Mouse (Mus musculus): ENCODE data around the gene Prune2. TPM values are rescaled to one million over a fixed set of nuclear protein-coding genes. Genes with fewer than 3 reads are reported as not detected.

Gene Prune2
- total RNA-seq, 2 experiments from 2014 or later, result 10.5 to 13.5 TPM

- DNase-seq (ENCODE audit: low spot score), result peak; percentile 48
Measured at GRCm38 (mm10) chr19:16997915-16998314, 42.0 kb downstream of the Prune2 start.

- no peak for DNase-seq (ENCODE audit: low spot score)
Measured at GRCm38 (mm10) chr19:17006220-17006907, 50.4 kb downstream of the Prune2 start.

- peak; percentile 30 for DNase-seq (ENCODE audit: low spot score)
Measured at GRCm38 (mm10) chr19:17011261-17011995, 55.5 kb downstream of the Prune2 start.

GRCm38 (mm10) chr19:17013085-17013484, 57.2 kb downstream of the Prune2 start:
- no peak for DNase-seq (ENCODE audit: low spot score)

GRCm38 (mm10) chr19:17014337-17015124, 58.6 kb downstream of the Prune2 start:
- DNase-seq (ENCODE audit: low spot score), result no peak

GRCm38 (mm10) chr19:17024748-17025147, 68.8 kb downstream of the Prune2 start:
- DNase-seq (ENCODE audit: low spot score), result no peak

DNA sequence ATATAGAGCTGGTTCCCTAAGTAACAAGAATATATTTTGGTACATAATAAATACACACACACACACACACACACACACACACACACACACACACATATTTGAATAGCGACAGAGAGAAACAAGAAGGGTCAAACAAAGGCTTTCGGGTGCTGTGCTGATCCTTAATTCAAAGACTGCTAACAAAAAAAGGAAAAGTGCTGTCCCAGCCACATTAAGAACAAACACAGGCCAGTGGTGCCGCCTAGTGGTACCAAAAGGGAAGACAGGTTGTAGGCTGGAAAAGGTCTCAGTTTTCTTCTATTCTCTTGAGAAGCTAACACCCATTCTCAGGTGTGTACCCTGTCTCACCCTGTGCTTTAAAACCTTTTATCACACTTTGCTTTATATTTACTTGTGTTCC, 74.4 kb downstream of the Prune2 start:
- peak; percentile 37 for DNase-seq (ENCODE audit: low spot score)

DNA sequence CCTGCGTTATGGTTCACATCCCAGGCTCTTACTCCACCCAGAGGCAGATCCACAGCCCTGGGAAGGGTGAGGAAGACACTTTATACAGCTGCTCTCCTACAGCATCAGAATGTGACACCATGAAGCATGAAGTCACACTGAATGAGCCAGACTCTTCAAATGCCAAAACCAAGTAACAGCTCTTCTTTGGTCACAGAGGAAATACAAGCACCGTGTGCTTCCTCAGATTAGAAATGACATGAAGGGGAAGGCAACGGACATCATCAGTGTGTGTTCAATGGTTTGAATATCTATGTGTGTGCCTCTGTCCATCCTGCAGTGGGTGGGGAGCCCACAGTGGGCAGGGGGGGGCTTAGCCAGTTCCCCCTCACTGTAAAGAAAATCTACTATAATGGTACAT, 76.4 kb downstream of the Prune2 start:
- DNase-seq (ENCODE audit: low spot score), result no peak

DNA sequence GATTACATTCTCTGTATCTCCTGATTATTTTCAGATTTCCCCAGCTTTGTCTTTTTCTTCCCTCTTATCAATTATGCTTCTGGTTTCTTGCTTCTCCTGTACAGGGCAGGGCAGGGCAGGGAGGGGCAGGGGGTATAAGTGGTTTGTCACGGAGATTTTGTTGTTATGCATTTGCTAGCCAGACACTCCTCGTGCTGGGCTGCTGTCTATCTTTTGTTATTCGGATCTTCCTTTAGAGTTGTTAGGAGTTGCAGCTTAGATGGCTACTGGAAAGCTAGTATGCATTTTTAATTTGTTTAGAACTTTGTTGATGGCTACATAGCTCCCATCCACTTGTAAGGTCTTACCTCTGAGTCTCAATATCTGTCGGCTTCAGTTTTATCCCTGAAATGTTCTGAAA, 91.0 kb downstream of the Prune2 start:
- no peak for DNase-seq (ENCODE audit: low spot score)

- DNase-seq (ENCODE audit: low spot score), result no peak
Measured at GRCm38 (mm10) chr19:17055892-17056291, 100.0 kb downstream of the Prune2 start.

DNA sequence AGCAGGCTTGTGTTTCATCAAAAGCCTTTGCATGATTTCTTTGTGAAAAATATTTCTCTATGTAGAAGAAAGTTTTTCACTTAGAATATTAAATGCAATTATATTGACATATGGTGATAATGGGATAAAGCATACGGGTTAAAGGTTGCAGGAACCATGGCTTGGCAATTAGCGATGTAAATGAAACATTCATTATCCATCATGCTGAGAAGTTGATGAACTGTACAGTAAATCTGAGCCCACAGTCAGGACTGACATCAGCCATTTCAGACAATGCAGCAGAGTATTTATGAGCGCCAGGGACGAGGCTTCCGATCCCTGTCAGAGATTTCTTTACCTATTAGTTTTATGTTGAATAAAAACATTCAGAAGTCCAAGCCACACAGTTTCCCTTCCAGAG, 104.2 kb downstream of the Prune2 start:
- DNase-seq (ENCODE audit: low spot score), result no peak

- DNase-seq (ENCODE audit: low spot score), result no peak
Measured at GRCm38 (mm10) chr19:17064421-17064820, 108.5 kb downstream of the Prune2 start.

- no peak for DNase-seq (ENCODE audit: low spot score)
Measured at GRCm38 (mm10) chr19:17069067-17069466, 113.1 kb downstream of the Prune2 start.

GRCm38 (mm10) chr19:17071205-17071604, 115.3 kb downstream of the Prune2 start:
- no peak for DNase-seq (ENCODE audit: low spot score)

DNA sequence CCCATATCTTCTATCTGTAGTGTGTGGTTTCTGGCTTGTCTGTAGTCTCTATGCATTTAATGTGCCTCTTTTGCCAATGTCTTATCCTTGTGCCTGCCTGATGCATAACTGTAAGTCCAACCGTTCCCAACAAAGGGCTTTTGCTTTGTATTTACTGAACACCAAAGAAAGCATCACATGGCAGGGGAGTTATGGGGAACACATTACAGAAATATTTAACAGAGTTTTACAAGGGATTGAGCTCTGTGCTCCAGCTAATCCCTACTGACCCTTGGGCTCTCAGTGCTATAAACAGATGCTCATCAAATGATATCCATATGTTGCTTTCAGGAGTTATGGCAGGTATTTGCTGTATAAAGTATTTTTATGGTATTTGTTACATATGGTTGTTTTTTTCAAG, 116.3 kb downstream of the Prune2 start:
- no peak for DNase-seq (ENCODE audit: low spot score)

DNA sequence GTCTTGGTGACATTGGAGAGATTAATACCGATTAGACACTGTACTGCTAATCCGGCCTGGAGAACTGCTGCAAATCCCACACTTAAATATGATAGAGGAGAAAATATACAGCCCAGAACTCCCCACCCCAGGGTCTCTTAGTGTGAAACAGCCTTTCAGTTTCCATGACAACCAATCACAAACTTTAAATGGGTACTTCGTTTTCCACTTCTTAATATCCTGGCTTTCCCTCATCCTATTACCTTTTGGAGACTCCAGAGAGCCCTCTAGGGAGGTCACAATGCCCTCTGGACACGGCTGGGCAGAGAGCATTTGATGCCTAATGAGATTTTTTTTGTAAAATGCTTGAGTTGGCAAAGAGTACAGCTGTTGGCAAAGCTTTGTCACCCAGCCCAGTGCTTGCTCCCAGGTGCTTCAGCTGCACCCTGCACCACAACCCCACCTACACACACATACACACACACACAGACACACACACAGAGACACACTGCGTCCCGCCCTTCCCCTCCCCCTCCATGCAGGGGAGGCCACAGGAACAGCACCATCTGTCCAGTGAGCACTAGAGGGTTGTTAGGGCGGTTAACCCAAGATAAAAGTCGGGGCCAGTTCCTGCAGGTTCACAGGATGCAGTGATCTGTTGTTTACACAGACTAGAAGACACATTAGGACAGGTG, 122.9 kb downstream of the Prune2 start:
- no peak for DNase-seq (ENCODE audit: low spot score)

DNA sequence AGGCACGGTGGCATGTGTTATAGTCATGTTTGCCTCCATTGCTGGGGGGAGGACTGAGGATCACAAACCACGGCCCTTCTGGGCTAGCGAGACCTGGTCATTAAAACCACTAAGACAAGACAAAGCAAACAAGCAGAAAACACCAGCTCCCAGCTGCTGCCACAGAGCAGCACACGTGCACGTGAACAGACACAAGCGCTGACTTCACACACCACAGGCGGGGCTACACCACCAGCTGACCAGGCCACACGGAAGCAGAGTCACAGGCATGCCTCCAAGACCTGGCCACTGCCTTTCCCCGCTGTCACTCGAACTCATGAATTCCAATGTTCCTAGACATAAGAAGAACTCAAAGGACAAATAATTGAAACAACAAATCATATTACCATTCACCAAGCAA, 125.5 kb downstream of the Prune2 start:
- DNase-seq (ENCODE audit: low spot score), result no peak

DNA sequence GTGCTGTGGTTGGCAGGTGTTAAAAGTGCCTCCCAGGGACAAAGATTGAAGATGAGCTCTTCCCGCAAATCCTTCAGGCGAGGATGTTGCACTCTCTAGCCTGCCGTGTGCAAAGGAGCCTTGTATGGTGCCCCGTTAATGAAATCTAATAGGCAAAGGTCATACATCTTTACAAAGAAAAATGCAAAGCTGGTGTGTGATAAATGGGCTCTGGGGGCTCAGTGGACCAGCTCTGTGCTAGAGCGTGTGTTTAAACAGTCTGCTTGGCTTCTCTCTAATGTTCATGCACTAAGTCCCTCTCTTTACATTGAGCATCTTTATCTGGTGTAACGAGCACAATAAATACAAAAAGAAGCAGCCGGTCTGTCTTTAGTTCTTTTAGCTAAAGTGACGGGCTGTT, 138.1 kb downstream of the Prune2 start:
- DNase-seq (ENCODE audit: low spot score), result no peak

- no peak for DNase-seq (ENCODE audit: low spot score)
Measured at GRCm38 (mm10) chr19:17096338-17096737, 140.4 kb downstream of the Prune2 start.

GRCm38 (mm10) chr19:17097210-17097609, 141.3 kb downstream of the Prune2 start:
- DNase-seq (ENCODE audit: low spot score), result no peak

DNA sequence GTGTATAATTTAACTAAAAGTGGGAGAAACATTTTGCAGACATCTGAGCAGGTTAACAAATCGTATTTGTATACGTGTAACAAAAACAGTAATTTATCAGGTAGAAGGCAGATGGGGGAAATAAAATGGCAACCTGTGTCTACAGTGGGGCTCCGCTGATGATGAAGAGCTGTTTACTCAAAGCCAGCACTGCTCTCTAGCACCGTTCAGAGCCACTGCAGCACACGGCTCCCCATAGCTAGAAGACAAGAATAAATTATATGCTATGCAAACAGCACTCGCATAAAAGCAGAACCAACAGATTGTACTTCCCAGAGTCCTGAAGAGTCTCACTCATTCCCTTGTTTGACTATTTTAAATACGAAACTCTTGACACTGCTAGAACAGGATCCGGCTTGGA, 152.9 kb downstream of the Prune2 start:
- DNase-seq (ENCODE audit: low spot score), result no peak

Measured in gastrocnemius, adult 18-20 months (tissue).